Mouse (Mus musculus) liver, embryonic 14.5 days (tissue): ENCODE data around the gene Prss8.

ENCODE experiments used
- CTCF ChIP-seq: IDR thresholded peaks from 2 replicates; pipeline ENCODE4 v1.5.1; 2016; ENCODE audit warnings: antibody characterized with exemption, low read depth, control low read depth
- EP300 ChIP-seq: IDR thresholded peaks from 2 replicates; pipeline ENCODE4 v1.6.1; 2016; ENCODE audit warnings: antibody characterized with exemption, low read depth

DNA sequence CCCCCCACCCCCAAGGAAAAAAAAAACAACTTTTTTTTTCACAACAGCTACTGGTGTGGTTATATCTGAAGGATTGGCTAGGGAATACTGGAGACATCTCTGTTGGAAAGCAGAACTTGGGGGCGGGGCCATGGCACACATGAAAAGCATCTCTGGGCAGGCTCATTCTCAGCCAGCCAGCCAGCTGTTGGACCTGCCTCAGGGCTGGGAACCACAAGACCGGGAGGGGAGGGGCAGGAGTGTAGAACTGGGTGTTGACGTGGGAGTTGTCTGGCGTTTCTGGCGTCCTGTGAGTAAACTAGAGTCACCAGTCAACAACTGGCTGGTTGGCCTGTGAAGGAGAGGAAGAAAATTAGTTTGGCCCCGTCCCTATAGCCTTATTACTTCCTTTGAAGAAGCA lies 44.0 kb downstream of the Prss8 start:
- TF ChIP-seq CTCF (no peak), EP300 (no peak)
